Mouse (Mus musculus) left cerebral cortex, postnatal 14 days (tissue): ENCODE results near the gene Myo1d. TPM values are rescaled to one million over a fixed set of nuclear protein-coding genes. Genes with fewer than 3 reads are reported as not detected.

Experiments used
- DNase-seq, 2 experiments: peaks; one replicate each; pipeline ENCODE4 v3.0.0; 2021 to 2022; ENCODE audit warnings: low spot score in 2 of 2, mixed read lengths in 1 of 2
- intact Hi-C: fragments of 180-260 bp; cut with DNase I; formaldehyde crosslinking; loops from one replicate; pipeline ENCODE4 v1.15.1; 2025
- total RNA-seq, 2 experiments: library from RNA; stranded (reverse); gene quantifications; 2 replicates each; pipeline ENCODE4 v1.2.3; 2021

Gene Myo1d
- total RNA-seq, 2 experiments from 2014 or later = 4.1 to 4.6 TPM

GRCm38 (mm10) chr11:80497225-80497919, 282.5 kb downstream of the Myo1d start:
- intact Hi-C loops = no loop called here
- no peak for DNase-seq

- intact Hi-C loops = no loop called here
- no peak for DNase-seq
These were observed 283.2 kb downstream of the Myo1d start for GRCm38 (mm10) chr11:80496640-80497039.

- no peak for DNase-seq
- intact Hi-C loops = no loop called here
These were observed 283.9 kb downstream of the Myo1d start for GRCm38 (mm10) chr11:80495972-80496371.

DNA sequence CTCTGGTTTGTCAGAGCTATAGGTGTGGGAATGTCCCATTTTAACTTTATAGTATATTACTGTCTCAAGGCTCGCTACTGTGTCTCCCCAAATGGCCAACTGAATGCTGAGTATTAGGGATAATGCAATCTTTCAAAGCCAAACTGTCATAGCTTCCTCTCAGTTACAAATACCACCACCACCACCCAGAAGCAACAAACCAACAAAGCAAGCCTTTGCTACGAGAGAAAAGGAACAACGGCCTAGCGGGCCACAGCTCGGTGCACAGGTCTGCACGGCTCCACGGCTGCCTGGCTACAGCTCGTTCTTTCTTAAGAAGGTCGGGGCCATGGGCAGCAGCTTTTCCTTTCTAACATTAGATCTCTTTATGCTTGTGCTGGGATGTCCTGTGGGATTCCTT, 285.0 kb downstream of the Myo1d start:
- intact Hi-C loops = no loop called here
- DNase-seq = no peak

DNA sequence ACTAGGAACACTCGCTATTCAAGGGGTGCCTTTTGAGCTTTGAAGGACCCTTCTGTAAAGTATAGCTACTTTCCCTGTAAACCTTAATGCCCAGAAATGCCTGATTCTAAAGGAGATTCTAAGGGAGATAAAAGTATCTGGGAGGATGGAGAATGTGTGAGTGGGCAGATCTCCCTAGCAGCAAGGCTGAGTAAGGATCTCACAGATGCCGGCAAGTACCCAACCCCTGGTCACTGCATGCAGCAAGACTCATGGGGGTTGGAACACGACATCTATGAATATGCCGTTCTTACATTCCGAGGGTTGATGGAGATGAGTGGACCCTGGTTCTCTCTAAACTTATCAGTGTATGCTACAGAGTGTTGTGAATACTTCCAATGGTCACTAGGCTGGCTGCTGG, 286.6 kb downstream of the Myo1d start:
- intact Hi-C loops = no loop called here
- DNase-seq = no peak

DNA sequence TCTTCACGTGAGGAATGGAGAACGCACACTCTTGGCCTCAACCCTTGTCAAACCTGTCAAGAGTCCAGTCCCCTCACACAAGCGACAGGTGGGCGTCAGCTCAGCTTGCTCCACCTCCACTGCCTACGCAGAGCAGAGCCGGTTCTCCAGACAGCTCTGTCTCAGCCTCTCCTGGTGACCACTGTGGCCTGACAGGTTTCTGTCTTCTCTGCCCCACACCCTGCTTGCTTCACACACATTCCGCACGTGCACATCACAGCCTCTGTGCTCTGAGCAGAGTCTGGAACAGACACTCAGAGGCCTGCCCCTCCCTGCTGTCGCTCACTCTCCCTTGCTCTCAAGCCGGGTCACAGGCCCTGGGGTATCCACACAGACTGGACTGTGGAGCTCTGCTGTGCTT, 289.0 kb downstream of the Myo1d start:
- no peak for DNase-seq
- intact Hi-C loops = no loop called here

DNA sequence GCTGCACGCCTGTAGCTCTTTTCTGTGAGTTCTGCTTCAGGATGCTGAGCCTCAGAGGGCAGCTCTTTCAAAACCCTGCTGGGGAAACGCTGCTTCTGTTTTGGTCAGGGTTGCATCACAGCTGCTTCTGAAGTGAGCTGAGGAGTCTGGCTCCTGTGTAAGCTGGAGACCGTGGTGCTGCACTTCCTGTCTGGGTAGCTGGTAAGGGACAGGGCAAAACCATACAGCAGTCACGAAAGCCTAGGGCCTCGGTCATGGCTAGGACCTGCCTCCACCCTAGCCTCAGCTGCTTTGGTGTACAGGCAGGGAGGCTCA, 290.0 kb downstream of the Myo1d start:
- no peak for DNase-seq

GRCm38 (mm10) chr11:80489172-80489881, 290.5 kb downstream of the Myo1d start:
- peak; percentile 76 to 81 for DNase-seq
- intact Hi-C loops = loop anchor here (5.0 kb wide), 1 partner anchor 73 kb away; no protein-coding TSS in a partner anchor

More for the DNA sequence above, 290.0 kb downstream of the Myo1d start:
- intact Hi-C loops = loop anchor here (5.0 kb wide), 1 partner anchor 72 kb away; no protein-coding TSS in a partner anchor

DNA sequence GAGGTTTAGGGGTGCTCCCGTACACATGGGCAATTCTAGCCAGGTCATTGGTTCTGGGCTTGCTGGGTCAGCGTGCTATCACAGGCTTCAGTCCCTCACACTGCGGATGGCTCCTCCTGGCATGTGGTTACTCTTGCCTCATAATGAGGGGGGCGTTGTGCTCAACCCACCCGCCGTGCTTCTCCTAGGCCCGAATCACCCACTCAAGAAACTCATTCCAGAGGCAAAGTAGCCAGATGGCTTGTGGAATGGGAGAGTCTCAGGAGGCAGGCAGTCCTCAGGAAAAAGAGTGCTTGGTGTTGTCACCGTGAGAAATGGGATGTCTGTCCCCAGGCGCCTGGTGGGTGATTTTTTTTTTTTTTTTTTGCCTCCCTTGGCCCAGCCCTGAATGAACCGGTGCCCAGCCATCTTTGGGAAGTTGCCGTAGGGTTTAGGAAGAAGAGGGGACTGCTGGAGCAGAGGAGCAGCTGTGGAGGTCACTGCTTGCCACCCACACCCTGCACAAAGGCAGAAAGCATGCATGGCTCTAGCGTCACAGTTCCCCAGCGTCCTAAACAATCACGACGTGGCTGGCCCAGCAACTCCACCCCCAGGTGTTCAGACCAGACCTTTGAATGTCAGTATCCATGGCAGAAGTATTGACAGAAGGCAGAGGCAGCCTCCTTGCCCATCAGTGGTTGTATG, 291.8 kb downstream of the Myo1d start:
- intact Hi-C loops = loop anchor here (5.0 kb wide), 1 partner anchor 74 kb away; no protein-coding TSS in a partner anchor
- DNase-seq = peak in 1 of 2 experiments; percentile 55

DNA sequence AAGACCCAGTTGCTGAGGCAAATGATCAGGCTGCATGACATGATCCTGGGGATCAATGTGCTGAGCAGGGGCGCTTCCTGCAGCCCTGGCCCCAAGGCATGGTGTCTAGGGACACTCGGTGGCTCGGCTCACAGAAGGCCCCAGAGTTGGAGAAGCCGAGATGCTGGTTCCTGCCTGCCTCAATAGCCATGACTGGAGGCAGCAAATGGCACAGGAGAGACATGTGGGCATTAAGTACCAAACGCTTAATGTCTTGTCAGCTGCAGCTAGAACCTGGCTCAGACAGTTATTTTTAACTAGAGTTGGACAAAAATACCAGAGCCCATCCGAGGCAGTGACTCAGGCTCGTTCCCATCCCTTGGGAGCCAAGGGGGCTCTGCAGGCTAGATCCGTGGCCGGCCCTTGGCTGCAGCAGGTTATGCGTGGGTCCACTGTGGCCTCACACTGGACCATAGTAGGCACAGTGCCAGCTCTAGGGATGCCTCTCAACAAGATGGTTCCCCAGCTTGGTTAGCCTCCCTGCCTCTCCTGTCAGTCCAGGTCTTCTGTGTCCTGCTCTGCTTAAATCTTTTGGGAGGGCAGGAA, 294.1 kb downstream of the Myo1d start:
- intact Hi-C loops = loop anchor here (2.0 to 5.0 kb wide), 2 partner anchors 77 to 117 kb away; no protein-coding TSS in a partner anchor
- no peak for DNase-seq

DNA sequence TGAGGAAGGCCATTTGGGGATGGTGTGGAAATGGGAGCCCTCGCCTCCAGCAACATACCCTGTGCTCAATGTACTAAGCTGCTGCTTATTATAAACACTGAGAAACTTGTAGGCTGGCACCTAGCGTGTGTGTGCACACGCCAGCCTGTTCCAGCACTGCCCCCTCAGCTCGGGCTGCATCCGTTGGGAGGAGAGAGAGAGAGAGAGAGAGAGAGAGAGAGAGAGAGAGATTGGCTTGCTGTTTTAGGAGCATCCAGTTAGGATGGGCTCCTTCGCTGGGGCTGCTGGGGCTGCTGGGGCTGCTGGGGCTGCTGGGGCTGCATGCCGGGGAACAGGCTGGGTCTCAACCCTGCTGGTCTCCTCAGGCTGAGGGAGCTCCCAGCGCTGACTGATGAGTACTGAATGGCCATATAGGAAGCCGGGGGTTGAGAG, 294.7 kb downstream of the Myo1d start:
- peak; percentile 68 to 83 for DNase-seq
- intact Hi-C loops = loop anchor here (2.0 to 5.0 kb wide), 2 partner anchors 77 to 118 kb away; no protein-coding TSS in a partner anchor

DNA sequence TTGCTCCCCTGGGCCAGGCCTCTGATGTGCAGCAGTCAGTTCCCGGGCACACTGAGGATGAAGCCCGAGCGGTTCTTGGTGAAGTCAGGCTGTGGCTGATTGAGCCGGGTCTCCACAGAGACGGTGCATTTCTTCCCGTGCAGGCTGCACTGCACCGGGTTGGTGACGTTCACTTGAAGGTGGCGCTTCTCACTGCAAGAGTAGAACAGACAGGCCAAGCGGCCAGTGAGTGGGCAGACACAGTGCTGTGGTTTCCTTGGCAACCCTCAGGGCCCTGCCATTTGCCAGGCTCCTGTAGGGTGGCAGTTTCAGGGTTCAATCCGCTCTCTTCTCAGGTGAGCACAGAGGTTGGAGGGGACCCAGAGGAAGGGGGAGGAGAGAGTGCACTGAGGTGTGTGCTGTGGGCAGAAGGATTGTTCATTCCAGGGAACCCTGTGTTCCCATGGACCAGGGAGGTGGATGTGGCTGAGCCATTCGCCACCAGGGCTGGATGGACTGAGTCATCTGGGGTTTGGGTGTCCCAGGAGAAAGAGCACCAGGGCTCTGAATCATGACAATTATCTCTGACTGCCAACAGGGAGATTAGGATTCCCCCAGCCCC, 295.5 kb downstream of the Myo1d start:
- DNase-seq = peak; percentile 88 to 94
- intact Hi-C loops = loop anchor here (2.0 kb wide), 1 partner anchor 119 kb away; no protein-coding TSS in a partner anchor

DNA sequence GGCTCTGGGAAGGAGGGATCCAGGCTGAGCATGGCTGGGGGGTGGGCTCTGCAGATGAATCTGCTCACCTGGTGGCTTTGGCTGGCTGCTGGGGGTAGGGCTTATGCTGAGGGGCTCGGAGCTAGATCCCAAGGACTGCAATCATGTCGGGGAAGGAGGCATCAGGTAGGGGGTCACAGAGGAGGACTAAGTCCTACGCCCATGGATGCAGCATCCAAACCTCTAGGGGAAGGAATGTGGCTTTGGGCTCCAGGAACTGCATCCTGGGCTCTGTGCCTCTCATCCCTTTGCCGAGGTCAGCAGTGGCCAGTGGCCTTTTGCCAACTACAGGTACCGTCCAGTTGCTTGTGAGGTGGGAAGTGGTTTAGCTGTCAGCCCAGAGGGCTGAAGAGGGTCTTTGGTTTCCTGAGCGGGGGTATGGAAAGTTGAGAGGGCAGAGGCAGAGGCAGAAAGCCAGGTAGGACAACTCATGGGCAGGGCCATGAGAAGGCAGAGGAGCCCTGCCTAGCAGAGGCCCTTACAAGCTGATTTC, 296.2 kb downstream of the Myo1d start:
- intact Hi-C loops = loop anchor here (2.0 kb wide), 1 partner anchor 119 kb away; no protein-coding TSS in a partner anchor
- no peak for DNase-seq

- intact Hi-C loops = no loop called here
- DNase-seq = no peak
These were observed 296.9 kb downstream of the Myo1d start for GRCm38 (mm10) chr11:80482921-80483320.

DNA sequence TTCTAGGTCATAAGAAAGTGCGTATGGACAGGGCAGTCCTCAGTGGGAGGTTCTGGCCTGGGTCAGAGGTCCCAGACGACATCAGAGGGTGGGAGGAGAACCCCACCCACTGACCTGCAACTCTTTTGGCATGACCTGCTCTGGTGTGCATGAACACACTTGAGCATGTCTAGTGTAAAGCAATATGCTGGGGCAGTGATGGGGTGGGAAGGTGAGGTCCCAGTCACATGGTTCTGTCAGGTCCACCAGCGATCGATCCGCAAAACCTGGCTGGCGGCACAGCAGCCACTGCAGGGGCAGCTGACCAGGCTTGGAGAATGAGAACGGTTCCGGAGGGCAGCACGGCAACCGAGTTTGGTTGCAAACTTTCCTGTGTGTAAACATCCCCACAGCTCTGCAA, 297.5 kb downstream of the Myo1d start:
- no peak for DNase-seq
- intact Hi-C loops = no loop called here

GRCm38 (mm10) chr11:80481409-80482050, 298.3 kb downstream of the Myo1d start:
- DNase-seq = no peak
- intact Hi-C loops = no loop called here

- DNase-seq = no peak
- intact Hi-C loops = loop anchor here (5.0 kb wide), 3 partner anchors 37 to 192 kb away; no protein-coding TSS in a partner anchor
These were observed 299.6 kb downstream of the Myo1d start for GRCm38 (mm10) chr11:80479906-80480866.
